Mouse (Mus musculus) cerebellum, postnatal 10 days (tissue): ENCODE measurements around the gene Slfn9.
"Not testable (repeated sequence)": the region's sequence is repeated elsewhere in the genome, so short reads cannot be mapped to it uniquely, and the experiment has no call there.

Source experiments
- DNase-seq, 2 experiments: peaks; one replicate each; pipeline ENCODE4 v3.0.0; 2021; ENCODE audit warnings: mixed read lengths in 2 of 2

Slfn9 gene

GRCm38 (mm10) chr11:82991469-82992166, at the start of gene Slfn9:
Gene Slfn9 (minus strand): TSS chr11:82991830.
- DNase-seq, result peak; percentile 74 to 75

GRCm38 (mm10) chr11:83041000-83041399, 49.4 kb upstream of the Slfn9 start:
- no peak for DNase-seq

- no peak for DNase-seq
Observed at GRCm38 (mm10) chr11:83040325-83040724, 48.7 kb upstream of the Slfn9 start.

GRCm38 (mm10) chr11:83039796-83040195, 48.2 kb upstream of the Slfn9 start:
- DNase-seq, result no peak

- DNase-seq, result no peak
Observed at GRCm38 (mm10) chr11:83039156-83039555, 47.5 kb upstream of the Slfn9 start.

GRCm38 (mm10) chr11:83038686-83039085, 47.1 kb upstream of the Slfn9 start:
- not testable (repeated sequence) for DNase-seq

GRCm38 (mm10) chr11:83020621-83021020, 29.0 kb upstream of the Slfn9 start, which contains the start of gene Slfn8:
Gene Slfn8 (minus strand): TSS chr11:83020810.
- peak; percentile 8 to 21 for DNase-seq

GRCm38 (mm10) chr11:83019561-83020519, 28.2 kb upstream of the Slfn9 start:
- DNase-seq, result not testable (repeated sequence)

- no peak for DNase-seq
Observed at GRCm38 (mm10) chr11:83016093-83016492, 24.5 kb upstream of the Slfn9 start.

- no peak for DNase-seq
Observed at GRCm38 (mm10) chr11:83013356-83013755, 21.7 kb upstream of the Slfn9 start.

GRCm38 (mm10) chr11:82990612-82991385, 831 bp downstream of the Slfn9 start:
- peak; percentile 30 to 45 for DNase-seq

GRCm38 (mm10) chr11:82989357-82989756, 2.3 kb downstream of the Slfn9 start:
- DNase-seq, result no peak

GRCm38 (mm10) chr11:82987621-82988020, 4.0 kb downstream of the Slfn9 start:
- DNase-seq, result no peak

GRCm38 (mm10) chr11:82983193-82983592, 8.4 kb downstream of the Slfn9 start:
- DNase-seq, result no peak

GRCm38 (mm10) chr11:82982409-82982808, 9.2 kb downstream of the Slfn9 start:
- not testable (repeated sequence) for DNase-seq

- no peak for DNase-seq
Observed at GRCm38 (mm10) chr11:82973916-82974315, 17.7 kb downstream of the Slfn9 start.

- DNase-seq, result no peak
Observed at GRCm38 (mm10) chr11:82971590-82971974, 20.0 kb downstream of the Slfn9 start.

GRCm38 (mm10) chr11:82970712-82971589, 20.7 kb downstream of the Slfn9 start:
- DNase-seq, result peak; percentile 81 to 83

- DNase-seq, result no peak
Observed at GRCm38 (mm10) chr11:82962215-82962614, 29.4 kb downstream of the Slfn9 start.

GRCm38 (mm10) chr11:82961743-82962142, 29.9 kb downstream of the Slfn9 start:
- no peak for DNase-seq

GRCm38 (mm10) chr11:82959613-82960012, 32.0 kb downstream of the Slfn9 start:
- peak; percentile 58 to 70 for DNase-seq

- DNase-seq, result no peak
Observed at GRCm38 (mm10) chr11:82956925-82957324, 34.7 kb downstream of the Slfn9 start.
